Mouse (Mus musculus) urinary bladder, adult 2 months (tissue): ENCODE measurements around the gene Psen2. TPM values are rescaled to one million over a fixed set of nuclear protein-coding genes. Genes with fewer than 3 reads are reported as not detected.
A peak's percentile ranks its signal among the peaks of the same experiment; 100 is the strongest.

Source experiments
- DNase-seq: peaks from one replicate; pipeline ENCODE4 v3.0.0; 2022; ENCODE audit warnings: low spot score
- polyA plus RNA-seq: library from polyadenylated mRNA; depleted of rRNA; stranded (reverse); fragments of >200 nt; gene quantifications from 2 replicates; pipeline ENCODE4 v1.2.3, GENCODE M21; 2012

Psen2 gene
- polyA plus RNA-seq, 1 experiment = 27.7 TPM

- DNase-seq = no peak
These were observed 14.6 kb downstream of the Psen2 start for GRCm38 (mm10) chr1:180248593-180249146.

- DNase-seq = no peak
These were observed 15.3 kb downstream of the Psen2 start for GRCm38 (mm10) chr1:180247901-180248300.

- DNase-seq = no peak
These were observed 17.3 kb downstream of the Psen2 start for GRCm38 (mm10) chr1:180245741-180246507.

- DNase-seq = no peak
These were observed 31.5 kb downstream of the Psen2 start for GRCm38 (mm10) chr1:180231729-180232128.

DNA sequence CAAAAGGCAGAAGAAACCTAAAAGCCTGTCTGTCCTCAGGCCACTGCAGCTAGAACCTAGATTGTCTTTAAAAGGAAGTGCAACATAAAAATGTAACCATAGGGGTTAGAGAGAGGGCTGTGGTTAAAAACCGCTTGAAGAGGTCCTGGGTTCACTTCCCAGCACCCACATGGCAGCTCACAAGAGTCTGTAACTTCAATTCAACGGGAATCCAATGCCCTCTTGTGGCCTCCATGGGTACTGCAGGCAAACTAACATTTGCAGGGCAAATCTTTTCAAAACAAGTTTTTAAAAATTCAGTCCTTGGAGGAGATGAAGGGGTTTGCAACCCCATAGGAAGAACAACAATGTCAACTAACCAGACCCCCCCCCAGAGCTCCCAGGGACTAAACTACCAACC lies 32.7 kb downstream of the Psen2 start:
- no peak for DNase-seq

DNA sequence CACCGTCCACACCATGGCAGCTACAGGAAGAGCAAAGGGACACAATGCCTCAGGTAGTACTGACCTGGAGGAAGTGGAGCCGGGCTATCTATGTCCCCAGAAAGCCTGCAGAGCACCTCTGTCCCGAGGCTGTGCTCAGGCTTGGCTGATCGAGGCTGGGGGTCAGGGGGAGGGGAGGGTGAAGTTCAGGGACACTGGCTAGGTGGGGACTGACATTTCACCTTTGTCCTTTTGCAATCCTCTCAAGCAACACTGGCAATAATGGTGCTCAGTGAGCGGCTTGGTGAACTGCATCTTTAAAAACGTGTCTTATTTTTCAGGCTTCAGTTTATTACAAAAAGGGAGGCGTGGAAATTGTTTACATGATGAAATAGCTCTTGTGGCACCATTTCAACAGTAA lies 33.3 kb downstream of the Psen2 start:
- DNase-seq = no peak

DNA sequence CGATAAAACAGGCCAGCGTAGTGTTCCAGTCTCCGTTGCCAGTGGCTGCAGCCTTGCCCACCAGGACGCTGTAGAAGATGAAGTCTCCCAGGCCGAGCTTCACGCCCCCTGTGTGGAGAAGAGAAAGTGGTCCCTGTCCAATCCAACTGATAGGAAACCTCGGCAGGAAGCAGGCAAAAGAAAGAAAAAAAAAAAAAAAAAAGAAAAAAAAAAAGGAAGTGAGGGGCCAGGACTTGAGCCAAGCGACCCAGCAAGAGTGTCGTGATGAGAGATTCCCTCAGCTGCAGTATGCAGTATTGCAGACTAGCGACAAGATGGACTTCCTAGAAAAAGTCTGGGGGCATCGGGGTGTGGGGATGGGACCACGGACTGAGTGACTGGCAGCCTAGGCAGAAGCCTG lies 34.4 kb downstream of the Psen2 start:
- no peak for DNase-seq

DNA sequence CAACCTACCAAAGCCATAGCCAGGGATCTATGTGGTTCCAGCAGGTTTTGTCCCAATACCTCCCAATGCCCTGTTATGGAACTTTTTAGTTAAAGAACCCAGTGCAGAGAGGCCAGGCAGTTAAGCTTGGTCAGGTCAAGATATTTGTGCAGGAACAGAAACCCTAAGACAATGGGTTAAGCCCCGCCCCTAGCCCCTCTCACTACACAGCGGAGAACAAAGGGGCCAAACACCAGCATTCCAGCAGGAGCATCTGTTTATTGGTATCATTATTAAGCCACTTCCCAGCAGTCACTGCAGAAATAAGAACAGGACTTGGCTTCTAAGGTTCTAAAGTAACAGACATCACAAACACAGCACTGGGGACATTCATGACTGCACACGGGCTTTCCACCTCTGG lies 36.5 kb downstream of the Psen2 start:
- no peak for DNase-seq

DNA sequence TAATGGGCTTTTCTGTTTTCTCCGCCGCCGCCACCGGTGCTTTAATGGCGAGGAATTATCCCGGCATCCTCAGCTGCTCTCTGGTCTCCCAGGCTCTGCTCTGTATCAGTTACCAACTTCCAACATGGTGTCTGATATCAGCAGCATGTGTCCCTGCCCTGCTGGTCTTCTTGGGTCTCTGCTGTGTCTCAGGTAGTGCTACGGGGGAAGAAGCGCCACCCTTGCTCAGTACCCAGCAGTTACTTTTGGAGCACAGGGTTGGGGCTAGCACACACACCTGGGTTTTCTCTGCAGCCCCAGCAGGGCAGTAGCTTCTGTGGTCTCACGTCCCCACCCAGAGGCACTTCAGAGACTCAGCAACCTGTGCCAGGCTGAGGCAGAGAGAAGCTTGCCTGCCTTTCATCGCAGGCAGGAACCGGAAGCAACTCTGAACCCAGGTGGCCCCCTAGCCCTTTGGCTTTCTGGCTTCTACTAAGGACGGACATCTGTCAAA lies 37.0 kb downstream of the Psen2 start:
- DNase-seq = no peak

DNA sequence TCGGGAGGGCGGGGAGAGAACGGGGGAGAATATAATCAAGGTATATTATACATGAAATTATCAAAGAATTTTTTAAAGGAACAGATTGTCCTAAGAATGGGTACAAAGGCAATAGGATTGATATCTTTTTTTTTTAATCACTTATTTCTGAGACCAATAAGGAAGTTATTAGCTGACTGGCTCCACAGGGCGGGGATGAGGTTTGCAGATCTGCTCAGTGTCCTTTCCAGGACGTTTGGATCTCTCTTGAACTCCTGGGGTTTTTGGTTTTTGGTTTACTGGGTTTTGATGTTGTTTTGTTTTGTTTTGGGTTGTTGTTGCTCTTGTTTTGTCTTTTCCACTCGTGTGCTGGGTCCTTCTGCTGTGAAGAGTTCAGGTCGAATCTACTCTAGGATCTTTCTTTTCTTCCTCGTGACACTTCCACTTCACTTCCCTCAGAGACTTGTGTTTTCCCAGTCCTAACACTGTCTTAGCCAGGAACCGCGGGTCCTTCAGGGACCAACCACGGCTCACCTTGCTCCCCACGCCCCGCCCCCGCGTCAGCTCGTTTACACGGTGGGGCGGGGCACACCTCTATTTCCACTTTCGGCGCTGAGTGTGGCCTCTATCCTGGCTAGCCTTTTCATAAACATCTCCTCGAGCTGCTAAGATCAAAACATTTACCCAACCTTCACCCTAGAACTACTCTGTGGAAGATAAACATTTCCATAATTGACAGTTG lies 37.6 kb downstream of the Psen2 start:
- no peak for DNase-seq

- DNase-seq = no peak
These were observed 41.2 kb downstream of the Psen2 start for GRCm38 (mm10) chr1:180222007-180222406.

- DNase-seq = no peak
These were observed 42.3 kb downstream of the Psen2 start for GRCm38 (mm10) chr1:180220791-180221542.

DNA sequence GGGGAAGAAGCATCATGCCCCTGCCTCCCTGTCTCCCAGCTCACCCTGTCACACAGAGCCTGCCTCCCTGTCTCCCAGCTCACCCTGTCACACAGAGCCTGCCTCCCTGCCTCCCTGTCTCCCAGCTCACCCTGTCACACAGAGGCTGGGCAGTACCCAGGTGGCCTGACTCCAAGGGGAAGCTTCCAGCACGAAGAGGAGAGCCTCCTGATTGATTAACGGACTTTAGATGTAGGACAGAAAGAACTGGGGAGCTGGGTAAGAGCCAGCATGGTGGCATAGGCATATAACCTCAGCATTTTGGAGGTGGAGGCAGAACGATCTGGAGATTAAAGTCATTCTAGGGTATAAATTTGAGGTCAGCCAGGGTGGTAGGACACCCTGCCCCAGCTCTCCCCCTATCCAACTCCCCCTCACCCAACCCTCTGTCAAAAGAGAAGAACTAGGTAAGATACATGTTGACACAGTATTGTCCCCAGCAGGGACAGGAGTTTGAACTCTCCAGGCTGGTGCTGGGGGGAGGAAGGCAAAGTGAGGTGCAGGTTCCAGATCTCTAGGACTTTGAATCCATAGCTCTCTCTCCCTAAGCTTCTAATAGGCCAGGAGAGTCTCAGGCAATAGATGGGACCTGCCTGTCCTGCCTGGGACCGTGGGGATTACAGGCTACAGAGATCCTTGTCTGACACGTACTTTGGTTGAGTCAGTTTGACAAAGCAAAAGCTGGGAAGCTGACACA lies 46.5 kb downstream of the Psen2 start:
- no peak for DNase-seq

DNA sequence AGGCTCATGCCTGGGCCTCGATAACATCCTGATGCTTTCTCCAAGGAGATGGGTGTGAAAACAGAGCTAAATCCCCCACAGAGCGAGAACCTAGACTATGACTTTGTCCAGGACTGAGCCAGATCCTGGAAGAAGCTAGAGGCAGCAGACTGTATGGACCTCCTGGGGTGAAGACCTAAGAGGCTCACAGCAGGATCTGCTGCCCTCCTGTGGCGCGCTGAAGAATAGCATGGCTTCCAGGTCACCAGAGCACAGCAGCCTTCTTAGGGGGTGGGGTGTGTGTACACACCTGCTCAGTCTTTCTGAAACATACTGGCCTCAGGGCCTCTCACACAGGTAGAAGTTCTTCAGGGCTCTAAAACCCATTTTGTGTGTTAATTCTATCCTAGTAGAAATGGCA lies 48.2 kb downstream of the Psen2 start:
- peak; percentile 45 for DNase-seq

DNA sequence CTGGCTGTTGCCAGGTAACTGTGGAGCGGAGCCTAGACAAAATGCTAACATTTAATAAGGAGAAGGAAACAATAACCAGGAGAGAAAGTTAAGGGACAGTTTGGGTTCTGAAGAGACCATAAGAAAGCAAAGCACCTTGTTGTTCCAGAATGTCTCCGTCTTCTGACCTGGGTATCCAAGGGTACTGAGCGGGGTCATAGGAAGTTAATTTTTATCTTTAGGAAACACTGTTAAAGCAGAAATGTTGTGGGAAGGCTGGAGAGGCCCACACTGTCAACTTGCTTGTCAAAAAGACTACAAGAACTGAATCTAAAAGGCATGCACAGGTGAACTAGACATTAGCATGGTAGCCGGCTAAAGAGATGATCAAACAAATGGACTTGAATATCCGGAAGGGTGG lies 50.3 kb downstream of the Psen2 start:
- no peak for DNase-seq

DNA sequence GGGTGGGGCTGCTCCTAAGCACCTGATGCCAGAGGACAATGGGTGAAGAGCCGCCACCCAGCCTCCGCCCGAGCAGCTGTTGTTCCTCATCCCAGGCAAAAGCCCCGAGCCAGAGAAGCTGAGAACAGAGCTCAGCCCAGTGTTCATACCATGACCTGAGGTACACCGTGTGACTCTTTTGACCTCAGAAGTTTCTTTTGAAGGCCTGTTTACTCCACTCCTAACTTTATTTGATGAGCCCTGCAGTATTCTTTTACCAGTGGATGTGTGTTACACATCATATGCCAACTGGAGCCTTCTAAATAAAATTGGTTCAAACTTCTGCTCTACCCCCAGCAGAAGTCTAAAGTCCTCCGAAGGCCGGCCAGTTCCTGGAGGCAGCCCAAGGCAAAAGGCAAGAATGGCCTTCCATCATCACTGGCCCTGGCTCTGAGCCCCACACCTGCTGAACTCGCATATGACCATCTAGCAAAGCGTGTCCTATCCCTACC lies 52.4 kb downstream of the Psen2 start:
- DNase-seq = no peak

- no peak for DNase-seq
These were observed 53.2 kb downstream of the Psen2 start for GRCm38 (mm10) chr1:180210031-180210432.

GRCm38 (mm10) chr1:180208370-180208769 lies 54.9 kb downstream of the Psen2 start:
- no peak for DNase-seq

DNA sequence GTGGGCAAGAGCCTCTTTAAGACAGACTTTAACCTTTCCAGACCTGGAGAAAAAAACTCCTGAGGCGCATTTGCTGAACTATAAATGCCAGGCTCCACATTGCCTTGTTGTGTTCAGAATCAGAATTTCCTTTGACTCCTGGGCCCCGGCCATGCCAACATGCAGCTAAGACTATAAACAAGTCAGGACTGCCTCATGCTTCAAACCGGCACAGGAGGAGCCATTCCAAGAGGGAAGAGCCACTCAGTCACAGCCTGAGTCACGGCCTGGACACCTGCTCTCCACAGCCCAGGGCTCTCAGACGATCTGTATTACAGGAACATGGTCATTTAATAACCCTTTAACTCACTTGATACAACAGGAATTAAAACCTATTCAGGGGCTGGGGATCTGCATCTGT lies 62.5 kb downstream of the Psen2 start:
- DNase-seq = no peak

GRCm38 (mm10) chr1:180199715-180200050 lies 63.6 kb downstream of the Psen2 start:
- no peak for DNase-seq

GRCm38 (mm10) chr1:180198959-180199714 lies 64.1 kb downstream of the Psen2 start, which contains the start of gene Coq8a:
Gene Coq8a, minus strand, starts transcription at chr1:180199602.
- DNase-seq = no peak
